Mouse (Mus musculus): ENCODE measurements at regions not wholly inside any gene's neighbourhood (a gene's known extent, or its start where the extent isn't known, plus 50 kb on each side); places are given as distances from the start of the nearest gene placed in this dataset.

- no peaks in the 10 kb centered on the region for H3K4me1 ChIP-seq (replicated peaks)
Measured at GRCm38 (mm10) chr1:50704639-50705038, 195.8 kb upstream of the Tmeff2 start.

GRCm38 (mm10) chr1:50745049-50745448, 155.4 kb upstream of the Tmeff2 start:
- no peak for ATAC-seq (ENCODE audit: low FRiP score, low read depth)
- H3K4me3 ChIP-seq: no peak overlapping the region
- H3K4me2 ChIP-seq: no peak overlapping the region
- H3K9me3 ChIP-seq: no peaks in the 10 kb centered on the region
- no peaks in the 10 kb centered on the region for H3K4me1 ChIP-seq (replicated peaks)
- H3K9ac ChIP-seq: no peak overlapping the region
- H3K27me3 ChIP-seq: no peaks in the 10 kb centered on the region
- WGBS: 62% methylated on average over 5 of the region's 5 CpGs
- H3K36me3 ChIP-seq: no peaks in the 10 kb centered on the region
- no peak overlapping the region for H3K27ac ChIP-seq (replicated peaks)

More at GRCm38 (mm10) chr1:50704639-50705038, 195.8 kb upstream of the Tmeff2 start:
- Histone ChIP-seq H3K27ac (replicated peaks) (no peak overlapping the region), H3K9me3 (no peaks in the 10 kb centered on the region), H3K36me3 (no peaks in the 10 kb centered on the region), H3K27me3 (no peaks in the 10 kb centered on the region), H3K4me3 (no peak overlapping the region), H3K9ac (no peak overlapping the region), H3K4me2 (no peak overlapping the region)
- ATAC-seq (ENCODE audit: low FRiP score, low read depth): no peak
- WGBS: 82% methylated on average over 2 of the region's 2 CpGs

DNA sequence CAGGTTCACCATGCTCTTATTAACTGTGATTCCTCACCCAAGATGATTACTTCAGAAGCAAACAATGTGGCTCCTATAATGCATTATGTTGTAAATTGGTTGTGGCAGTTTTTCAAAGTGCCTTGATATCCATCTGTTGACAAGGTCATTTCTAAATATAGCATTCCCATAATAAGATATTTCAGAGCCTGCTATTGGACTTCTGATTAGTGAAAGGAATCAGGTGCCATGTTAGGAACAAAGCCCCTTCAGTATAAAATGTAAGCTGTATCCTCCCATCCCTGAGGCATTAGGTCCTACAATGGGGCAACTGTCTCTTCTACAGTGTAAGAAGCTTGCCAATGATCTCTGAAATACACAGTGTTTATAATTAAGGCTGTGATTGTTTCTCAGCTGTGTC, 130.2 kb upstream of the Tmeff2 start:
- no peak overlapping the region for H3K9ac ChIP-seq
- H3K27ac ChIP-seq (replicated peaks): no peak overlapping the region
- ATAC-seq (ENCODE audit: low FRiP score, low read depth): no peak
- H3K9me3 ChIP-seq: no peaks in the 10 kb centered on the region
- H3K4me3 ChIP-seq: no peak overlapping the region
- H3K27me3 ChIP-seq: no peaks in the 10 kb centered on the region
- H3K4me1 ChIP-seq (replicated peaks): no peaks in the 10 kb centered on the region
- no peaks in the 10 kb centered on the region for H3K36me3 ChIP-seq
- H3K4me2 ChIP-seq: no peak overlapping the region

DNA sequence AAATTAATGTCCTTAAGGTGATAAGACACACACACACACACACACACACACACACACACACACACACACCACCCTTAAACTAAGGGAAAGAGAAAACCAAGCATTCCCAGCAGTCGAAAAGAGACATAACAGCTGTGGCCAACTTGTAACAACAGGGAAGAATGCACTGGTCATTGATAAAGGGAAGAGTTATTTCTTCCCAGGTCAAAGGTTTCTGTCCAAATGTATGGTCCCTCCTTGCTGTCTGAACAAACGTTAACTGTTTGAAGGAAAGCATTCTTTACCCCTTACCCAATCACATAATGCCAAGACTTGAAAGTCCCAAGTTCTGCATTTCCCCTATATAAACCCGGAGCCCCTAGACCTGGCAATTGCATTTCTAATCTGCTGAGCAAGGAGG, 105.2 kb upstream of the Tmeff2 start:
- Histone ChIP-seq H3K9me3 (no peaks in the 10 kb centered on the region), H3K36me3 (no peaks in the 10 kb centered on the region)
- 41% methylated on average over 3 of the region's 3 CpGs for WGBS

DNA sequence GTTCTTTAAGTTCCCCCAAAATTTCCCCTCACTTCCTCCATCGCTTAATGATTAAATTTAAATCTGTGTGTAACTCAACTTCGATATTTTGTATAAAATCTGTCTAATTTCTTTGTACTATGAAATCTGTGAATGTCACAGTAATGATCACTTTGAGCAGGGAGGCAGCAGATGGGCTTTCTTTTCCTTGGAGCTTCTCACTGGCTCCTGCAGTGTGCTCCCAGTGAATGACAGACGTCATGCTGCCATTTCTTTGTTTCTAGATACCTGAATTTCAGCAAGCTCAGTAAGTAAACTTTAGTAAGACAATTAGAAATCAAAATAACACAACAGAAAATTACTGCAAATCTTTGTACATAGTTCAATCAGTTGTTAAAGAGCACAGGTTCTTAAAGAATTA, 102.3 kb upstream of the Tmeff2 start:
- Histone ChIP-seq H3K27ac (replicated peaks) (no peak overlapping the region), H3K27me3 (no peaks in the 10 kb centered on the region), H3K9me3 (no peaks in the 10 kb centered on the region), H3K9ac (no peak overlapping the region), H3K36me3 (no peaks in the 10 kb centered on the region), H3K4me2 (no peak overlapping the region), H3K4me3 (no peak overlapping the region), H3K4me1 (replicated peaks) (no peaks in the 10 kb centered on the region)
- no peak for ATAC-seq (ENCODE audit: low FRiP score, low read depth)
- 53% methylated on average over 3 of the region's 3 CpGs for WGBS

More for the DNA sequence above, 105.2 kb upstream of the Tmeff2 start:
- no peak overlapping the region for H3K4me3 ChIP-seq
- no peaks in the 10 kb centered on the region for H3K4me1 ChIP-seq (replicated peaks)
- no peak overlapping the region for H3K4me2 ChIP-seq
- H3K27ac ChIP-seq (replicated peaks): no peak overlapping the region
- ATAC-seq (ENCODE audit: low FRiP score, low read depth): no peak
- H3K9ac ChIP-seq: no peak overlapping the region
- no peaks in the 10 kb centered on the region for H3K27me3 ChIP-seq

GRCm38 (mm10) chr1:50806321-50806720, 94.1 kb upstream of the Tmeff2 start:
- no peak overlapping the region for H3K9ac ChIP-seq
- no peak for ATAC-seq (ENCODE audit: low FRiP score, low read depth)

GRCm38 (mm10) chr1:50806821-50807220, 93.6 kb upstream of the Tmeff2 start:
- 60% methylated on average over 1 of the region's 1 CpGs for WGBS
- Histone ChIP-seq H3K4me1 (replicated peaks) (no peaks in the 10 kb centered on the region), H3K9ac (no peak overlapping the region), H3K4me3 (no peak overlapping the region), H3K36me3 (no peaks in the 10 kb centered on the region), H3K4me2 (no peak overlapping the region), H3K27ac (replicated peaks) (no peak overlapping the region), H3K27me3 (no peaks in the 10 kb centered on the region), H3K9me3 (no peaks in the 10 kb centered on the region)
- no peak for ATAC-seq (ENCODE audit: low FRiP score, low read depth)

More at GRCm38 (mm10) chr1:50806321-50806720, 94.1 kb upstream of the Tmeff2 start:
- Histone ChIP-seq H3K4me3 (no peak overlapping the region), H3K27me3 (no peaks in the 10 kb centered on the region), H3K9me3 (no peaks in the 10 kb centered on the region), H3K36me3 (no peaks in the 10 kb centered on the region), H3K4me2 (no peak overlapping the region), H3K27ac (replicated peaks) (no peak overlapping the region), H3K4me1 (replicated peaks) (no peaks in the 10 kb centered on the region)
- WGBS: 79% methylated on average over 1 of the region's 1 CpGs

- 53% methylated on average over 1 of the region's 1 CpGs for WGBS
- no peak overlapping the region for H3K27ac ChIP-seq (replicated peaks)
Measured at GRCm38 (mm10) chr1:50831663-50832062, 68.8 kb upstream of the Tmeff2 start.

GRCm38 (mm10) chr1:50836123-50836522, 64.3 kb upstream of the Tmeff2 start:
- Histone ChIP-seq H3K36me3 (no peaks in the 10 kb centered on the region), H3K4me2 (no peak overlapping the region), H3K9ac (no peak overlapping the region), H3K4me1 (replicated peaks) (no peaks in the 10 kb centered on the region), H3K9me3 (no peaks in the 10 kb centered on the region), H3K4me3 (no peak overlapping the region), H3K27ac (replicated peaks) (no peak overlapping the region), H3K27me3 (no peaks in the 10 kb centered on the region)
- no peak for ATAC-seq (ENCODE audit: low FRiP score, low read depth)
- 81% methylated on average over 6 of the region's 6 CpGs for WGBS

More at GRCm38 (mm10) chr1:50831663-50832062, 68.8 kb upstream of the Tmeff2 start:
- Histone ChIP-seq H3K9ac (no peak overlapping the region), H3K4me1 (replicated peaks) (no peaks in the 10 kb centered on the region), H3K27me3 (no peaks in the 10 kb centered on the region), H3K4me2 (no peak overlapping the region), H3K36me3 (no peaks in the 10 kb centered on the region), H3K9me3 (no peaks in the 10 kb centered on the region), H3K4me3 (no peak overlapping the region)
- ATAC-seq (ENCODE audit: low FRiP score, low read depth): no peak

GRCm38 (mm10) chr1:50847156-50847555, 53.3 kb upstream of the Tmeff2 start:
- Histone ChIP-seq H3K27ac (replicated peaks) (no peak overlapping the region), H3K4me3 (no peak overlapping the region), H3K4me1 (replicated peaks) (no peaks in the 10 kb centered on the region), H3K27me3 (no peaks in the 10 kb centered on the region), H3K4me2 (no peak overlapping the region), H3K9ac (no peak overlapping the region), H3K36me3 (no peaks in the 10 kb centered on the region), H3K9me3 (no peaks in the 10 kb centered on the region)
- ATAC-seq (ENCODE audit: low FRiP score, low read depth): no peak
- 86% methylated on average over 1 of the region's 1 CpGs for WGBS

All from hindbrain, embryonic 15.5 days (tissue).